Mouse (Mus musculus) megakaryocyte, embryonic 14.5 days (primary cell): ENCODE measurements around the gene Slc25a34. TPM values are rescaled to one million over a fixed set of nuclear protein-coding genes. Genes with fewer than 3 reads are reported as not detected.

Source experiments
- H3K27me3 ChIP-seq: replicated peaks from 2 replicates; pipeline ENCODE3; 2012; ENCODE audit warnings: inconsistent platforms
- H3K36me3 ChIP-seq: replicated peaks from 2 replicates; pipeline ENCODE3; 2012; ENCODE audit warnings: low read length, inconsistent platforms, mixed read lengths
- H3K4me1 ChIP-seq: 2 replicates; pipeline ENCODE4 v1.6.1; 2012; ENCODE audit warnings: inconsistent platforms
- H3K4me3 ChIP-seq: replicated peaks from 2 replicates; pipeline ENCODE3; 2012; ENCODE audit warnings: moderate library complexity, mild to moderate bottlenecking, inconsistent platforms
- H3K9me3 ChIP-seq: 2 replicates; pipeline ENCODE4 v1.6.1; 2012; ENCODE audit warnings: inconsistent platforms
- FLI1 ChIP-seq: IDR thresholded peaks from 2 replicates; pipeline ENCODE4 v1.6.1; 2012; ENCODE audit warnings: low read length, inconsistent platforms, mixed read lengths
- GATA1 ChIP-seq: IDR thresholded peaks from 3 replicates; pipeline ENCODE4 v1.6.1; 2012; ENCODE audit warnings: mixed read lengths, low read length, inconsistent platforms, borderline replicate concordance
- polyA plus RNA-seq: library from polyadenylated mRNA; stranded (reverse); fragments of >175 nt; gene quantifications from 2 replicates; pipeline ENCODE4 v1.2.3, GENCODE M21; 2012; ENCODE audit warnings: low replicate concordance; ENCODE audit not compliant: insufficient read depth

The Slc25a34 gene
- not detected in 2 replicates for polyA plus RNA-seq

GRCm38 (mm10) chr4:141623666-141624065 is at the start of gene Slc25a34:
Slc25a34 (minus strand) TSS chr4:141623821.
- H3K4me3 ChIP-seq = no peak within 1 kb of the TSS
- peaks cover 54% of the 10 kb centered on the region for H3K4me1 ChIP-seq
- peaks cover 35% of the 10 kb centered on the region for H3K36me3 ChIP-seq
- H3K9me3 ChIP-seq = no peaks in the 10 kb centered on the region
- TF ChIP-seq GATA1 (no peak), FLI1 (no peak)
- peaks cover 27% of the 10 kb centered on the region for H3K27me3 ChIP-seq

- no peaks in the 10 kb centered on the region for H3K9me3 ChIP-seq
- TF ChIP-seq GATA1 = no peak
- TF ChIP-seq FLI1 = no peak
- peaks cover 24% of the 10 kb centered on the region for H3K4me1 ChIP-seq
- no peak overlapping the region for H3K4me3 ChIP-seq
- peaks cover 27% of the 10 kb centered on the region for H3K27me3 ChIP-seq
- no peaks in the 10 kb centered on the region for H3K36me3 ChIP-seq
Measured at GRCm38 (mm10) chr4:141672325-141672724, 48.7 kb upstream of the Slc25a34 start.

GRCm38 (mm10) chr4:141671389-141671788 is 47.8 kb upstream of the Slc25a34 start:
- Histone ChIP-seq H3K4me3 (no peak overlapping the region), H3K27me3 (peaks cover 31% of the 10 kb centered on the region), H3K36me3 (no peaks in the 10 kb centered on the region), H3K9me3 (no peaks in the 10 kb centered on the region), H3K4me1 (peaks cover 15% of the 10 kb centered on the region)
- TF ChIP-seq FLI1 = no peak
- no peak for TF ChIP-seq GATA1

GRCm38 (mm10) chr4:141669898-141670712 is 46.5 kb upstream of the Slc25a34 start:
- Histone ChIP-seq H3K4me1 (peaks cover 10% of the 10 kb centered on the region; the same call in 1 of the 2 replicates), H3K36me3 (no peaks in the 10 kb centered on the region), H3K4me3 (no peak overlapping the region), H3K9me3 (no peaks in the 10 kb centered on the region), H3K27me3 (peaks cover 33% of the 10 kb centered on the region)
- TF ChIP-seq GATA1 (no peak), FLI1 (no peak)

- H3K9me3 ChIP-seq = no peaks in the 10 kb centered on the region
- H3K4me3 ChIP-seq = peak within 1 kb of the TSS; percentile 97
- no peak for TF ChIP-seq FLI1
- TF ChIP-seq GATA1 = no peak
- H3K36me3 ChIP-seq = peaks cover 18% of the 10 kb centered on the region
- H3K4me1 ChIP-seq = peaks cover 27% of the 10 kb centered on the region
- H3K27me3 ChIP-seq = peaks cover 10% of the 10 kb centered on the region
Measured at GRCm38 (mm10) chr4:141664799-141665198, 41.2 kb upstream of the Slc25a34 start, which contains the start of gene Plekhm2. Plekhm2 (minus strand) TSS chr4:141664899.

GRCm38 (mm10) chr4:141664011-141664745 is 40.6 kb upstream of the Slc25a34 start:
- Histone ChIP-seq H3K9me3 (no peaks in the 10 kb centered on the region), H3K27me3 (peaks cover 8% of the 10 kb centered on the region), H3K4me3 (peak overlapping the region; percentile 97), H3K36me3 (peaks cover 22% of the 10 kb centered on the region), H3K4me1 (peaks cover 32% of the 10 kb centered on the region)
- TF ChIP-seq FLI1 (no peak), GATA1 (no peak)

- Histone ChIP-seq H3K9me3 (no peaks in the 10 kb centered on the region), H3K27me3 (peaks cover 8% of the 10 kb centered on the region), H3K4me1 (peaks cover 40% of the 10 kb centered on the region), H3K4me3 (peak overlapping the region; percentile 97), H3K36me3 (peaks cover 31% of the 10 kb centered on the region)
- TF ChIP-seq GATA1 = no peak
- no peak for TF ChIP-seq FLI1
Measured at GRCm38 (mm10) chr4:141663122-141663931, 39.7 kb upstream of the Slc25a34 start.

- Histone ChIP-seq H3K4me1 (peaks cover 52% of the 10 kb centered on the region), H3K4me3 (no peak overlapping the region), H3K27me3 (peaks cover under 1% of the 10 kb centered on the region), H3K36me3 (peaks cover 47% of the 10 kb centered on the region), H3K9me3 (no peaks in the 10 kb centered on the region)
- no peak for TF ChIP-seq GATA1
- no peak for TF ChIP-seq FLI1
Measured at GRCm38 (mm10) chr4:141660884-141661283, 37.3 kb upstream of the Slc25a34 start.

- peak overlapping the region; percentile 53 for H3K4me3 ChIP-seq
- TF ChIP-seq FLI1 (no peak), GATA1 (no peak)
- H3K4me1 ChIP-seq = peaks cover 47% of the 10 kb centered on the region
- H3K9me3 ChIP-seq = no peaks in the 10 kb centered on the region
- peaks cover 47% of the 10 kb centered on the region for H3K36me3 ChIP-seq
- no peaks in the 10 kb centered on the region for H3K27me3 ChIP-seq
Measured at GRCm38 (mm10) chr4:141659739-141660138, 36.1 kb upstream of the Slc25a34 start.
